Mouse (Mus musculus) liver, embryonic 13.5 days (tissue): ENCODE data around the gene Tdo2. TPM values are rescaled to one million over a fixed set of nuclear protein-coding genes. Genes with fewer than 3 reads are reported as not detected.

Experiments
- ATAC-seq: fragments of 200-750 bp; cut with Nextera tagmentation; 2 replicates; pipeline ENCODE4 v1.8.0; 2017; ENCODE audit warnings: low read depth, mild to moderate bottlenecking, moderate number of reproducible peaks, moderate library complexity
- DNase-seq: peaks from one replicate; pipeline ENCODE4 v3.0.0; 2022
- H3K27ac ChIP-seq: fragments of 300-500 bp; sonication (generic); 2 replicates; pipeline ENCODE4 v1.5.1; 2015; ENCODE audit warnings: moderate library complexity, mild to moderate bottlenecking, inconsistent platforms
- H3K27me3 ChIP-seq: fragments of 300-500 bp; sonication (generic); 2 replicates; pipeline ENCODE4 v1.6.1; 2015; ENCODE audit warnings: mild to moderate bottlenecking, inconsistent platforms
- H3K36me3 ChIP-seq: fragments of 300-500 bp; sonication (generic); 2 replicates; pipeline ENCODE4 v1.6.1; 2015; ENCODE audit warnings: mild to moderate bottlenecking, inconsistent platforms
- H3K4me1 ChIP-seq: fragments of 300-500 bp; sonication (generic); replicated peaks from 2 replicates; pipeline ENCODE4 v1.6.1; 2015; ENCODE audit warnings: inconsistent platforms
- H3K4me2 ChIP-seq: fragments of 300-500 bp; sonication (generic); 2 replicates; pipeline ENCODE4 v1.6.1; 2015; ENCODE audit warnings: inconsistent platforms, mild to moderate bottlenecking, moderate library complexity
- H3K4me3 ChIP-seq: fragments of 300-500 bp; sonication (generic); replicated peaks from 2 replicates; pipeline ENCODE4 v1.5.1; 2015; ENCODE audit warnings: mild to moderate bottlenecking, inconsistent platforms
- H3K9ac ChIP-seq: fragments of 300-500 bp; sonication (generic); 2 replicates; pipeline ENCODE4 v1.6.1; 2015; ENCODE audit warnings: mild to moderate bottlenecking, inconsistent platforms
- H3K9me3 ChIP-seq: fragments of 300-500 bp; sonication (generic); replicated peaks from 2 replicates; pipeline ENCODE4 v1.6.1; 2016; ENCODE audit warnings: inconsistent platforms
- WGBS: fragments of 180-500 bp; shearing (Covaris S2); methylation state at CpG from one replicate; pipeline ENCODE4 v1.1.7; 2015; ENCODE audit not compliant: insufficient replicate concordance; 5-methylcytosine and 5-hydroxymethylcytosine counted together
- polyA plus RNA-seq: library from polyadenylated mRNA; unstranded; fragments of >200 nt; fragmentation: Nextera tagmentation; extraction: Ambion mirVana; gene quantifications from 2 replicates; pipeline ENCODE4 v1.2.1, GENCODE M21; 2015

Tdo2 gene
- polyA plus RNA-seq, 1 experiment from 2014 or later = 0.12 TPM

GRCm38 (mm10) chr3:81983120-81983895 is 7.3 kb upstream of the Tdo2 start:
- no peak for DNase-seq
- H3K27me3 ChIP-seq = no peaks in the 10 kb centered on the region
- H3K9ac ChIP-seq = no peak overlapping the region
- 53% methylated on average over 8 of the region's 8 CpGs for WGBS
- no peak overlapping the region for H3K4me2 ChIP-seq
- no peak overlapping the region for H3K27ac ChIP-seq
- ATAC-seq = no peak
- H3K9me3 ChIP-seq = no peaks in the 10 kb centered on the region
- H3K4me3 ChIP-seq = no peak overlapping the region
- H3K36me3 ChIP-seq = no peaks in the 10 kb centered on the region
- H3K4me1 ChIP-seq = no peaks in the 10 kb centered on the region

DNA sequence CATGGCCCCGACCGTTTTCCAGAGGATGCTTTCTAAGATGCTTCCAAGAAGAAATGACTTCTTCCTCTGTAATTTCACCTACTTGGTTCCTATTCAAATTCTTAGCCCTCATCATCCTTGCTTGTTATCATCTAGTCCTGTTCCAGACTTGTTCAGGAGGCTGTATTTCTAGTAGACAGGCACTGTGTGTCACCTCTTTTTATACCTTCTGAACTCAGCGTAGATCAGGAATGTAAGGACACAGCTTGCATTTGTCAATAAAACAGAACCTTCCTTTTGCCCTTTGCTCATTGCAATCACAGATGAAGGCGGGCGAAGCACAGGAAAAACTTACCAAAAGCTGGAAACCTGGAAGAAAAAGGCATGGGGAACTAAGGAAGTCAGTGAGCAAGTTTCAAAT is 6.0 kb upstream of the Tdo2 start, which contains the start of gene Asic5:
TSS of gene Asic5 (plus strand) at position 301 of the 400 bp plus-strand sequence.
- Histone ChIP-seq H3K9me3 (no peaks in the 10 kb centered on the region), H3K4me2 (no peak within 1 kb of the TSS), H3K36me3 (no peaks in the 10 kb centered on the region), H3K27me3 (no peaks in the 10 kb centered on the region), H3K4me1 (no peaks in the 10 kb centered on the region), H3K4me3 (no peak within 1 kb of the TSS), H3K9ac (no peak within 1 kb of the TSS), H3K27ac (no peak within 1 kb of the TSS)
- 72% methylated on average over 5 of the region's 5 CpGs for WGBS
- ATAC-seq = no peak
- DNase-seq = no peak

DNA sequence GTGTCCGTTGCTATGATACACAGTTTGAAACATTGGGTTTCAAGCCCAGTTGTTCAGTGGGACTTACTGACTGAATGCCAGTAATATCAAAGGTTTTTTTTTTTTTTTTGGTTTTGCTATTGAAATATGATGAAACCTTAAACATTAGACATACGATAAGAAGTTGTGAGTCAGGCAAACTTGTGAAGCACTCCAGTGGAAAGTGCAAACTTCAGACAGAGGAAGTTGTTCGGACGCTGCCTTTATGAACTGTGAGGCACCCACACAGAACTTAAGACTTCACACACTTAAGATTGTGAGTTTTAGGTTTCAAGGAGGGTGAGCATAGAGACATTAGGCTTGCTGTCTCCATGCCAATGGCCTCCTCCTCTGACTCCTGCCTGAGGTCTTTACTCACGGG is 5.6 kb upstream of the Tdo2 start:
- WGBS = 66% methylated on average over 5 of the region's 5 CpGs
- H3K27me3 ChIP-seq = no peaks in the 10 kb centered on the region
- DNase-seq (no peak), ATAC-seq (no peak)
- no peaks in the 10 kb centered on the region for H3K9me3 ChIP-seq
- no peaks in the 10 kb centered on the region for H3K4me1 ChIP-seq
- H3K9ac ChIP-seq = no peak overlapping the region
- H3K4me3 ChIP-seq = no peak overlapping the region
- H3K36me3 ChIP-seq = no peaks in the 10 kb centered on the region
- H3K27ac ChIP-seq = no peak overlapping the region
- no peak overlapping the region for H3K4me2 ChIP-seq

GRCm38 (mm10) chr3:81975607-81976006 is 395 bp downstream of the Tdo2 start:
- no peak for DNase-seq
- no peak for ATAC-seq
- 39% methylated on average over 4 of the region's 4 CpGs for WGBS

DNA sequence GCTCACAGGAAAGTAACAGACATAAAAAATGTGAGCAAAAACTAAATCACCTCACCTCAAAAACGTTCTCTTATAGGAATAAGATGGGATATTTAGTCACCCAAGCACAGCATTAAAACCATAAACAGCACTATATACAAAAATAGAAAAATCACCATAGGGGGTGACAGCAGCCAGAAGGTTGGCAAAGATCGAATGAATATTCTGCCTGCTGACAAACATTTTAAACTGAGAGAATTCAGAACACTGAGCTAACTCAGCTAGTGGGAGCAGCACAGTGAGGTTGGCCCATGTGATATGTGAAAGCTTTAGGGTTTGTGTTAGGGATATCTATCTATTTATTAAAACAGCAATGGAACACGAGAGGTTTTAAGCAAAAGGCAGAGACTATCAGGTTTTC is 11.4 kb downstream of the Tdo2 start:
- Histone ChIP-seq H3K4me2 (no peak overlapping the region), H3K9me3 (no peaks in the 10 kb centered on the region), H3K9ac (no peak overlapping the region), H3K4me1 (no peaks in the 10 kb centered on the region), H3K27ac (no peak overlapping the region), H3K36me3 (no peaks in the 10 kb centered on the region), H3K27me3 (no peaks in the 10 kb centered on the region), H3K4me3 (no peak overlapping the region)
- DNase-seq (no peak), ATAC-seq (no peak)
- WGBS = 50% methylated on average over 3 of the region's 3 CpGs

More at GRCm38 (mm10) chr3:81975607-81976006, 395 bp downstream of the Tdo2 start:
- H3K36me3 ChIP-seq = no peaks in the 10 kb centered on the region
- H3K27ac ChIP-seq = no peak overlapping the region
- no peaks in the 10 kb centered on the region for H3K4me1 ChIP-seq
- H3K9ac ChIP-seq = no peak overlapping the region
- H3K4me3 ChIP-seq = no peak overlapping the region
- no peaks in the 10 kb centered on the region for H3K27me3 ChIP-seq
- H3K4me2 ChIP-seq = no peak overlapping the region
- no peaks in the 10 kb centered on the region for H3K9me3 ChIP-seq

GRCm38 (mm10) chr3:81963768-81964167 is 12.2 kb downstream of the Tdo2 start:
- no peak overlapping the region for H3K4me3 ChIP-seq
- no peak overlapping the region for H3K27ac ChIP-seq
- no peaks in the 10 kb centered on the region for H3K4me1 ChIP-seq
- no peak for ATAC-seq
- no peaks in the 10 kb centered on the region for H3K9me3 ChIP-seq
- WGBS = 42% methylated on average over 5 of the region's 5 CpGs
- H3K36me3 ChIP-seq = no peaks in the 10 kb centered on the region
- no peak for DNase-seq
- no peaks in the 10 kb centered on the region for H3K27me3 ChIP-seq
- H3K4me2 ChIP-seq = no peak overlapping the region
- no peak overlapping the region for H3K9ac ChIP-seq

- no peaks in the 10 kb centered on the region for H3K27me3 ChIP-seq
- DNase-seq (no peak), ATAC-seq (no peak)
- no peak overlapping the region for H3K27ac ChIP-seq
- no peak overlapping the region for H3K4me2 ChIP-seq
- no peaks in the 10 kb centered on the region for H3K4me1 ChIP-seq
- H3K4me3 ChIP-seq = no peak overlapping the region
- no peaks in the 10 kb centered on the region for H3K36me3 ChIP-seq
- no peaks in the 10 kb centered on the region for H3K9me3 ChIP-seq
- 41% methylated on average over 5 of the region's 5 CpGs for WGBS
- H3K9ac ChIP-seq = no peak overlapping the region
Observed at GRCm38 (mm10) chr3:81961336-81961735, 14.7 kb downstream of the Tdo2 start.

GRCm38 (mm10) chr3:81957484-81957883 is 18.5 kb downstream of the Tdo2 start:
- H3K4me3 ChIP-seq = no peak overlapping the region
- DNase-seq (no peak), ATAC-seq (no peak)
- no peak overlapping the region for H3K9ac ChIP-seq
- H3K9me3 ChIP-seq = no peaks in the 10 kb centered on the region
- no peak overlapping the region for H3K4me2 ChIP-seq
- H3K27ac ChIP-seq = no peak overlapping the region
- no peaks in the 10 kb centered on the region for H3K27me3 ChIP-seq
- no peaks in the 10 kb centered on the region for H3K4me1 ChIP-seq
- no peaks in the 10 kb centered on the region for H3K36me3 ChIP-seq
- WGBS = 80% methylated on average over 5 of the region's 5 CpGs

DNA sequence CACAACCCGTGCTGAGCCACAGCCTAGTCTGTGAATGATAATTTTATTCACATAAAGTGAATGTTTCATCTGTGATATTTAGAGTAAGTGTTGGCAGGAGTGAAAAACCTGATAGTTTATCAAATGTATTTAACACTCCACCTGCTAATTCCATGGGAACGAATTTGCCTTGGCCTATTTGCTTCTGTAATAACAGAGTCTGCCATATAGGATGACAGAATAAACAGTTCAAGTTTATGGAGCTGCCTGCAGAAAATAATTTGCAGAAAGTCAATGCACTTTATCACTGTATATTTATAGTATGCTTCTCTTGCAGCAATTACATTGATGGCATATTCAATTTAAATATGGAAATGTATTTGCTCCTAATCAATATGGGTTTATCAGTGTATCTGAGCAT is 24.2 kb downstream of the Tdo2 start:
- Histone ChIP-seq H3K9me3 (no peaks in the 10 kb centered on the region), H3K4me1 (no peaks in the 10 kb centered on the region)

GRCm38 (mm10) chr3:81949048-81949447 is 27.0 kb downstream of the Tdo2 start:
- no peaks in the 10 kb centered on the region for H3K36me3 ChIP-seq
- ATAC-seq (no peak), DNase-seq (no peak)
- H3K27me3 ChIP-seq = no peaks in the 10 kb centered on the region
- no peak overlapping the region for H3K4me3 ChIP-seq
- no peak overlapping the region for H3K9ac ChIP-seq
- no peak overlapping the region for H3K27ac ChIP-seq
- WGBS = 26% methylated on average over 1 of the region's 1 CpGs
- H3K4me1 ChIP-seq = no peaks in the 10 kb centered on the region
- no peak overlapping the region for H3K4me2 ChIP-seq
- H3K9me3 ChIP-seq = no peaks in the 10 kb centered on the region

More for the DNA sequence above, 24.2 kb downstream of the Tdo2 start:
- Histone ChIP-seq H3K4me2 (no peak overlapping the region), H3K27me3 (no peaks in the 10 kb centered on the region), H3K36me3 (no peaks in the 10 kb centered on the region), H3K9ac (no peak overlapping the region), H3K4me3 (no peak overlapping the region), H3K27ac (no peak overlapping the region)
- DNase-seq (no peak), ATAC-seq (no peak)
- WGBS = 52% methylated on average over 2 of the region's 2 CpGs

- 79% methylated on average over 7 of the region's 7 CpGs for WGBS
- H3K36me3 ChIP-seq = no peaks in the 10 kb centered on the region
- H3K9me3 ChIP-seq = no peaks in the 10 kb centered on the region
- no peak for ATAC-seq
- H3K4me1 ChIP-seq = no peaks in the 10 kb centered on the region
- no peak for DNase-seq
- H3K27ac ChIP-seq = no peak overlapping the region
- H3K9ac ChIP-seq = no peak overlapping the region
- no peak overlapping the region for H3K4me3 ChIP-seq
- no peak overlapping the region for H3K4me2 ChIP-seq
- H3K27me3 ChIP-seq = no peaks in the 10 kb centered on the region
Observed at GRCm38 (mm10) chr3:81944851-81945393, 31.1 kb downstream of the Tdo2 start.

DNA sequence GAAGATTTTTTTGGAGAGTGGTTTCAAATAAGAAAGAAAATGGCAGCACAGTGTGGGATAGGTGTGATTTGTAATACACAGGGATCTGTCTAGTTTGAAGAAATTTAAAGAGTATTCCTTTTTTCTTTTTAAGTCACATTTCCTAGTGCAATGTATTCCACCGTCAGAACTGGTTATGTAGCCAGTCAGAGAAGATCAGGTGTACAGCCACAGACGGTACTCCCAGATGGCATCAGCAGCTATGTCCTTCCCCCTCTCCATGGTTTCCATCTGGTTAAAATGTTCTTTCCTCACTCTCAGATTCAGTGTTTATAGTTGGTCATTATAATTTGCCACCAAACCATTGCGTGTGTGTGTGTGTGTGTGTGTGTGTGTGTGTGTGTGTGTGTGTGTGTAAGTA is 32.9 kb downstream of the Tdo2 start:
- ATAC-seq (no peak), DNase-seq (no peak)
- no peaks in the 10 kb centered on the region for H3K27me3 ChIP-seq
- no peaks in the 10 kb centered on the region for H3K36me3 ChIP-seq
- H3K4me1 ChIP-seq = no peaks in the 10 kb centered on the region
- 70% methylated on average over 3 of the region's 3 CpGs for WGBS
- H3K4me2 ChIP-seq = no peak overlapping the region
- no peak overlapping the region for H3K27ac ChIP-seq
- H3K9ac ChIP-seq = no peak overlapping the region
- H3K9me3 ChIP-seq = no peaks in the 10 kb centered on the region
- H3K4me3 ChIP-seq = no peak overlapping the region
